Mouse (Mus musculus): ENCODE measurements around the gene Lzts3. TPM values are rescaled to one million over a fixed set of nuclear protein-coding genes. Genes with fewer than 3 reads are reported as not detected.
"Not testable (repeated sequence)": the region's sequence is repeated elsewhere in the genome, so short reads cannot be mapped to it uniquely, and the experiment has no call there.

Gene Lzts3
- total RNA-seq, 2 experiments from 2014 or later: 2.3 to 3.3 TPM

GRCm38 (mm10) chr2:130655660-130656339, 13.2 kb upstream of the Lzts3 start:
- intact Hi-C loops (cut with DNase I): no loop called here
- no peak overlapping the region for H3K4me3 ChIP-seq
- TF ChIP-seq CTCF (IDR thresholded peaks at IDR 0.05): no peak
- no peak overlapping the region for H3K27ac ChIP-seq
- no peak for DNase-seq

GRCm38 (mm10) chr2:130653760-130654159, 11.2 kb upstream of the Lzts3 start:
- intact Hi-C loops (cut with DNase I): no loop called here
- Histone ChIP-seq H3K4me3 (no peak overlapping the region), H3K27ac (no peak overlapping the region)
- no peak for TF ChIP-seq CTCF (IDR thresholded peaks at IDR 0.05)
- DNase-seq: no peak

DNA sequence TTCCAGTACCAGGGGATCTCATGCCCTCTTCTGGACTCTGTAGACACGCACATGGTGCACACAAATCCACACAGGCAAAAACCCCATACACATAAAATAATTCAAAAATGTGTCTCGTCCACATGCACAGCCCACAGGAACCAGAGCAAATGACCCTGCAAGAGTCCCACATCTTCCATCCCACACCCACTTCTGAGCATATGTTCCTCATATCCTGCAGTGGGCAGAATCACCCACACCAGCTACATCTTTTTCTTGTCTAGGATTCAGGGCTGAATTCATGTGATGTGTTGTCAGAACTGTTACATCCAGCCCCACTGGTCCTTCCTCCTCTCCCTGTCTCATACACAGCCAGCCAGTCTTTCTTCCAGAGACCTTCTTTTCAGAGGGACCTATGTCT, 10.7 kb upstream of the Lzts3 start:
- no peak overlapping the region for H3K4me3 ChIP-seq
- DNase-seq: no peak
- intact Hi-C loops (cut with DNase I): no loop called here
- TF ChIP-seq CTCF (IDR thresholded peaks at IDR 0.05): no peak
- no peak overlapping the region for H3K27ac ChIP-seq

- H3K27ac ChIP-seq; H3K4me3 ChIP-seq; intact Hi-C loops (cut with DNase I); DNase-seq: not testable (repeated sequence)
Measured at GRCm38 (mm10) chr2:130649028-130649427, 6.4 kb upstream of the Lzts3 start.

DNA sequence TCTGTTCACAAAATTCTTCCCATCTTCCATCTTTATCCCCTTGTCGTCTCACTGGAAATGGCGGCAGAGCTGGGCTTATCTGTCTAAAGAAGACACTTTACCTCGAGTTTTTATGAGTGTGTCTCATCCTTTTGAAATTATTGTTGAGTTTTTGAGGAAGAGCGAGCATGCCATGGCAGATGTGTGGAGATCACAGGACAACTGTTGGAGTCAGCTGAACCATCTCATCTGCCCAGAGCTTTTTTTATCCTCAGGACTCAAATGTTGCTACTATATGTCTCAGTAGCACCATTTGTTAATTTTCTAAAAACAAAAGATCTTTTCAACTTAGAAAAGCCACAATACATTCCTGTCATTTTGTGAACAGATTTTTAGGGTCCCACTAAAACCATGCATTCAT, 2.6 kb upstream of the Lzts3 start:
- Histone ChIP-seq H3K4me3 (no peak overlapping the region), H3K27ac (no peak overlapping the region)
- TF ChIP-seq CTCF (IDR thresholded peaks at IDR 0.05): no peak
- no peak for DNase-seq
- intact Hi-C loops (cut with DNase I): no loop called here

DNA sequence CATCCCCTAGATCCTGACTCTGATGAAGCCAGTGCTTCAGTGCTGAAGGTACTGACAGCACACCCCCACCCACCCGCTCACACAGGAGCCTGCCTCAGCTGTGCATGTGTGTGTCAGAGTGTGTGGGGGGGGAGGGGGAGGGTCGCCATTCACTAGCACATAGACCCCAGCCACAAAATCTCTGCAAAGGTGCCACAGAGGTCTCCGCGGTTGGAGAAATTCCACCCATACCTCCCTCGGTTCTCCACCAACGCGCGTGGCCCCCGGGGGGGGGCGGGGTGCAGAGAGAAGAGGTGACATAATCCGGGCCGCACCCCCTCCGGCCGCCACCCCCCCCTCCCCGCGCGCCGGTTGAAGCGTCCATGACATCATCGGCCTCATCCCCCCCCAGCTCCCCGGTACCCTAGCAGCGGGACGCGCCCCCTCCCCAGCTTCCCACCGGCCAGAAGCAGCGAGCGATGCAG, 374 bp downstream of the Lzts3 start:
- no peak for DNase-seq
- Histone ChIP-seq H3K4me3 (peak overlapping the region; percentile 88), H3K27ac (peak overlapping the region; percentile 86)
- intact Hi-C loops (cut with DNase I): no loop called here
- no peak for TF ChIP-seq CTCF (IDR thresholded peaks at IDR 0.05)

GRCm38 (mm10) chr2:130641351-130642025, 1.1 kb downstream of the Lzts3 start:
- 0 out of 2 replicates have a peak overlapping the region, but pooled peaks have one; percentile 86 for H3K27ac ChIP-seq
- peak overlapping the region; percentile 88 for H3K4me3 ChIP-seq
- intact Hi-C loops (cut with DNase I): no loop called here
- DNase-seq: no peak
- TF ChIP-seq CTCF (IDR thresholded peaks at IDR 0.05): no peak

DNA sequence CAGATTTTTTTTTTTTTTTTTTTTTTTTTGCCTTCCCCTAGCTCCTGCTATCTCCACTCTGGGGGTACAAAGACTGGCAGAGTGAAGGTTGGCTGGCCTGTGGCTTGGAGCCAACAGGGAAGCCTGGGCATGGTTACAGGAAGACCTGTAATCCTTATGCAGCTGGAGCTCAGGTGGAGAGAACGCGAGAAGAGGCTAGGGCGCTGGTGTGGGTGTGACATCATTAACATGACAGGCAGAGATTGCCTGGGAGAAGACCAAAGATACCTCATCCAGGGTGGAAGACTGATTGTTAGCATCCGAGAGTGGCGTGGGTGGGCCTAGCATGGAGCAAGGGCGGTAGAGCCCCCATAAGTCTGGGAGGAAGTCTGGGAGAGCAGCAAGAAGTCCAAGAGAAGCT, 3.3 kb downstream of the Lzts3 start:
- intact Hi-C loops (cut with DNase I): no loop called here
- H3K4me3 ChIP-seq: no peak overlapping the region
- no peak for DNase-seq
- no peak overlapping the region for H3K27ac ChIP-seq
- no peak for TF ChIP-seq CTCF (IDR thresholded peaks at IDR 0.05)

GRCm38 (mm10) chr2:130638101-130638611, 4.4 kb downstream of the Lzts3 start:
- TF ChIP-seq CTCF (IDR thresholded peaks at IDR 0.05): no peak
- intact Hi-C loops (cut with DNase I): no loop called here
- no peak overlapping the region for H3K4me3 ChIP-seq
- H3K27ac ChIP-seq: no peak overlapping the region
- no peak for DNase-seq

GRCm38 (mm10) chr2:130635847-130636246, 6.8 kb downstream of the Lzts3 start:
- Histone ChIP-seq H3K27ac (no peak overlapping the region), H3K4me3 (no peak overlapping the region)
- intact Hi-C loops (cut with DNase I): no loop called here
- no peak for TF ChIP-seq CTCF (IDR thresholded peaks at IDR 0.05)
- no peak for DNase-seq

DNA sequence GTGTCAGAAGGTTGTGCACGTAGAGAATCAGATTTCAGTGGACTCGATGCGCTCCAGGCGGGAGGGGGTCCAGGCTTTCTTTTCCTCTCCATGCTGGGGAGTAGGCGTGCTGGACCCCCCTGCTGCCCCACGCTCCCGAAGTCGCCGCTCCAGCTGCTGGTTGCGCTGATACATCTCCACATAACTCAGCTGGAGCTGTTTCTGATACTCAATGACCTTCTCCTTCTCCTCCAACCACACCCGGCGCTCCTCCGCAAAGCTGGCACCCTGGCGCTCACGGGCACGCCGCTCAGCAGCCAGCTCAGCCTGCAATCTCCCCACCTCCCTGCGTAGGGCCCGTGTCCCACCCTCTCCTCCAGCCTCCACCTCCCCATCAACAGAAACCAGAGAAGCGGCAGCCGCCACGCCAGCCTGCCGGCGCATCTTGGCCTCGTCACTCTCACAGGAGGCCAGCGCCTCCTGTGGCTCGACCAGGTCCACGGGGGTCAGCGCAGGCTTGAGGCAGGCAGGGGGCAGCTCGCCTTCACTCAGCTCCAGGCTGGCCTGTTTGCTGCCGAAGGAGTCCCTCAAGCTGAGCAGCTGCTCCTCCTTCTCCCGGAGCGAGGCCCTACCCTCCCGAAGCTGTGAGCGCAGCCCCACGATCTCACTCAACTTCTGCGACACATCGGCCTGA, 7.7 kb downstream of the Lzts3 start:
- TF ChIP-seq CTCF (IDR thresholded peaks at IDR 0.05): peak; percentile 16; the same call in 1 of the 2 replicates
- H3K4me3 ChIP-seq: peak overlapping the region; percentile 64
- no peak overlapping the region for H3K27ac ChIP-seq
- intact Hi-C loops (cut with DNase I): no loop called here
- DNase-seq: peak; percentile 41

DNA sequence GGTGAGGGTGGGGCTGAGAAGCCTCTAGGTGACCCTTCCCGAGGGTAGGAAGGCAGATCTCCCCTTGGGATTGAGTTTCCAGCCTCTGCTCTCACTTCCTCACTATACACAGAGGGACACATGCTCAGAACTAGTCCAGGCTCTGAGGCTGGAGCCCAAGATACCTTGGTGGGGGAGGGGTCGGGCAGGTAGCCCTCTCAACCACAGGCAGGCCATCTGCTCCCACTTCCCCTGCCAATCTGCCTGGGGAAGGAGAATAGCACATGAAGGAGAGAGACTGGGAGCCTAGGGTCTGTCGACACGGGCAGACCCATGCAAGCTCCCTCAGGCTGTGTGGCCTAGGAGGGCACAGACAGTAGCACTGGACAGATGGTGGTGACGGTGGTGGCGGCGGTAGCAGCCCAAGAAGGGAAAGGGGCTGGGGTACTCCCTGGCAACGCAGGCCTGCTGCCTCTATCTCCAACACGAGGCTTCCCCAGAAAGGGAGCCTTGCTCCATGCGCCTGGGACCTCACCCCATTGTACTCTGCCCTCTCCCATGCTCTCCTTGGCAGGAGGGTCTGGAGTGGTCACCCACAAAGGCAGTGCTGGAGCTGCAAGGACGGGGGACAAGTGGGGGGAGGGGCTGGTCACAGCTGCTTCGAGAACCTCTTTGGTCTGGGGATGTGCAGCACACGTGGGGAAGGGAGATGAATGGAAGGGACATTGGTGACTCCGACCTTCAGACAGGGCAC, 8.4 kb downstream of the Lzts3 start:
- intact Hi-C loops (cut with DNase I): no loop called here
- TF ChIP-seq CTCF (IDR thresholded peaks at IDR 0.05): no peak
- H3K4me3 ChIP-seq: peak overlapping the region; percentile 64
- no peak for DNase-seq
- no peak overlapping the region for H3K27ac ChIP-seq

All from gastrocnemius, adult 2 months (tissue).